Mouse (Mus musculus) right cerebral cortex, postnatal 36 days (tissue): ENCODE measurements around the gene Gnai3.

ENCODE experiments used
- DNase-seq, 2 experiments: peaks; one replicate each; pipeline ENCODE4 v3.0.0; 2022; ENCODE audit warnings: low spot score in 2 of 2, mixed read lengths in 1 of 2

The Gnai3 gene

DNA sequence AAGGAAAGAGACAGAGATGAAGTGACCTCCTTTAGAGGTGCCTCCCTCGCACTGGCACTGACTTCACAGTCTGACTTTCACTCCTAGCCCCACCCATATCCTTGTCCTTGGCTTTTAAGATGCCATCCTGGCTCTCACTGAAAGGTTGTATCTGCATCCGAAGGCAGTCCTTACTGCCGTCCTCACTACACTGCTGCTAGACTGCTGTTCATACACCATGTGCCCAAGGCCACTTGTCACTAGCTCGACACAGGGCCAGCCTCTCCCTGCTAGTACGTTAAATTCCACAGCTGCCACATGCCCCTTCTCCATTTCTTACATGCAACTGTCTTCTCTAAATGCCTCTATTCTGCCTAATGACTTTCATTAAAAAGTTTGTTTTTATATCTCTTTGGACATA, 34.6 kb downstream of the Gnai3 start:
- no peak for DNase-seq

GRCm38 (mm10) chr3:108105281-108105680, 40.7 kb downstream of the Gnai3 start:
- DNase-seq: no peak

GRCm38 (mm10) chr3:108102075-108102474, 43.9 kb downstream of the Gnai3 start:
- DNase-seq: no peak

GRCm38 (mm10) chr3:108101594-108101993, 44.4 kb downstream of the Gnai3 start:
- no peak for DNase-seq

DNA sequence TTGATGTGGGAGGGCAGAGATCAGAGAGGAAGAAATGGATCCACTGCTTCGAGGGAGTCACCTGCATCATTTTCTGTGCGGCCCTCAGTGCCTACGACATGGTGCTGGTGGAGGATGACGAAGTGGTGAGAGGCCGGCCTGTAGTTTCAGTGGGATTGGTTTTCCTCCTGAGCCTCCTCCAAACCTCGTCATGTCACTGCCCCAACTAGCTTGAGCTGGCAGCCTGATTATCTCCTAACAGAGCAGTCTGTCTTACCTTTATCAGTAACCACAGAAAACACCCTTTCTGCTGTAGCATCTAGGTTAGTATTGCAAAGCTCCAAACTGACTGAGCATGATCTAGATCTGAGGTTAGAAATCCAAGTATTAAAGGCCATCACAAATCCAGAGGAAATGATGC, 47.6 kb downstream of the Gnai3 start:
- DNase-seq: no peak

- no peak for DNase-seq
These were observed 48.3 kb downstream of the Gnai3 start for GRCm38 (mm10) chr3:108097656-108098055.

GRCm38 (mm10) chr3:108096726-108097125, 49.2 kb downstream of the Gnai3 start:
- no peak for DNase-seq

- DNase-seq: no peak
These were observed 49.7 kb downstream of the Gnai3 start for GRCm38 (mm10) chr3:108096226-108096625.

GRCm38 (mm10) chr3:108094976-108095760, 50.8 kb downstream of the Gnai3 start:
- DNase-seq: no peak

DNA sequence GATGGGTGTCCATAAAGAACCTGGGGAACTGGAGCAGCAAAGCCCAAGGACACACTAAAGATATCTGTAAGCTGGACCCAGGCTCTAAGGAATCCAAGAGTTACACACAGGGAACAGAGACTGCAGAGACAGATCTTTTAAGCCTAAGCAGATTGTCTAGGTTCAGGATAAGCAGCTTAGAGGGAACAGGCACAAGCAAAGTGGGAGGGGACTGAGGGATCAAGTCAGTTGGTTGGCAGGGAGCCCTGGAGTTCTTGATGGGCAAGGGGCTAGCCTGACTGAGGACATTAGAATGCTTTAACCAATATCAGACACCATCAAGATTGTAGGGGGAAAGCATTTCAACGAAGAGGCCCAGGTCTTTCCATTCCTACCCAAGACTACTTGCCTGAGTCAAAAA, 51.8 kb downstream of the Gnai3 start:
- DNase-seq: no peak

- DNase-seq: no peak
These were observed 52.6 kb downstream of the Gnai3 start for GRCm38 (mm10) chr3:108093306-108093705.

- DNase-seq: no peak
These were observed 53.3 kb downstream of the Gnai3 start, which contains the start of gene Gnat2 for GRCm38 (mm10) chr3:108092536-108093115. Gene Gnat2, plus strand, starts transcription at chr3:108092789.

- no peak for DNase-seq
These were observed 53.9 kb downstream of the Gnai3 start for GRCm38 (mm10) chr3:108092030-108092429.

GRCm38 (mm10) chr3:108090561-108090960, 55.4 kb downstream of the Gnai3 start:
- DNase-seq: no peak

DNA sequence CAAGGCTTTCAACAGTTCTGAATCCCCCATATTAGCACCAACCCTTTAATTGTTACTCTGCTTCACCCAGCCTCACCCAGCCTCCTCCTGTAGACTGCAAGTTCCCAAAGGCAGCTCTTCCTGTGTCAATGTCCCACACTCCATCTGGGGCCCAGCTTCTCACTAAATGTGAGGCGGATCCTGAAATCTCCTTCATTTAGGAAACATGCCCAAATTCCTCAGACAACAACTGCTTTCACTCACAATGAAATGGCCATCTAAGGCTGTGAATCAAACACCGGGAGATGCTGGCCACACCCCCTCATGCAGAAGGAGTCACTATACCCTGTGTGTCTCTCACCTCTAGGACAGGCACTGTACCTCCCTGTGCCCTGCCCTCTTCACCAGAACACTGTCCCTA, 56.0 kb downstream of the Gnai3 start:
- no peak for DNase-seq

DNA sequence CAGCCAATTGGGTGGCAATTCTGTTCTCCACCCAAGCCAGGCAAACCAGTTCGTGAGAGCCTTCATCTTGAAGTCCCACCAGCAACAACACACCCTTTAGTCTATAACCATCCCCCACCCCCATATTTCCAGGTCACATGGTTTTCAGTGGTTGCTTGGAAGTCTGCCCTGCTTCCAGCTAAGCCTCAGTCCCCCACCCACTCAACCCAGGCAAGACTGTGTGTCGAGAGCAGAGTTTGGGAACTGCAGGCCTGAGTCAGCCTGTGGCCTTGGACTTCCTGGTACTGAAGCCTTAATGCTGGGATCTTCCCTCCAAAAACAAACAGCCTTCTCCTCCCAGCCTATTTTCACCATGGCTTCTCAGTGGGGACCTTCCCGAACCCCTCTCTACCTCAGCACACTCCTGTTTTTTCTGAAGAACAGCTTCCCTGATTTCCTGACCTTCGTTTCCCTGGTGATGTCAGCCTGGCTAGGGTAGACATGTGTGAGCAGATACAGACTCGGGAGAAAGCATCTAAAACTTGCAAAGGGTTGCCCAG, 57.0 kb downstream of the Gnai3 start:
- DNase-seq: no peak

DNA sequence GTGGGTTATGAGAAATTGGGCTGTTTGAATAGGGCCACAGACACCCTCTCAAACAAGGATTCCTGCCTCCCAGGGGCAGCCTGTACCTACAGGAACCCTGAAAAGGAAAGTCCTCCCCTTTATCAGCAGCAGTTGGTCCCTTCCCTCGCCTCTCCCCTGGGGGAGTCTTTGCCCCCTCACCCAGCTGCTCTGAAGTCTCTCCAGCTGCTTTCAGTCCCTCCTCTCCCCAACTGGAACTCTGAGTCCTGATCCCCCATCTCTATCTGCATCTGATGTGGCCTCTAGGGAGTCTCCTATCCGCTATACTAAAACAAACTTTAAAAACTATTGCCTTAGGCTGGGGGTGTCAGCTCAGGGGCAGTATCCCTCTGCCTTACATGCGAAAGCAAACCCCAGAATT, 58.6 kb downstream of the Gnai3 start:
- DNase-seq: no peak

DNA sequence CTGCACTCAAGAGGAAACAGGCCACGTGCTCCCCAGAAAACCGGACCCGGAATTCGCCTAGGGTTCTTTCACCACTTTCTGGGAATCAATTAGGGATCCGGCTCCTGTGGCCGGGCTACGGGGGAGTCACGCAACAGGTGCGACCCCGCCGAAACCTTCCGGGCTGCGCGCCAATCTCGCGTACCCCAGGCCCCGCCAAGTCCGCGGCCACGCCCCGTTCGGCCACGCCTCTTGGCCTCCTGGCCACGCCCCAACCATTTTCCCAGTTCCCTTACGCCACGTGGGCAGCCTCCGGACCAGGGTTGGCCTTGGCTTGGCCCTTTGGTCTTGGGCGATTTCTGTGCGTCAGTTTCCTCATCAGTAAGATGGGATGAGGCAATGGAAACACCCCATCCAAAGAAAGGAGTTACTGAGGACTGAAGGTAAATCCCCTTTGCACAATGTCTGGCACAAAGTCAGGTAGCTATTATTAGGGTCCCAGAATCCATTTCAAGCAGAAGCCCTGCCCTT, 59.4 kb downstream of the Gnai3 start, which contains the start of gene Ampd2:
Gene Ampd2 (minus strand): TSS at position 182 of the 510 bp plus-strand sequence.
- DNase-seq: no peak

DNA sequence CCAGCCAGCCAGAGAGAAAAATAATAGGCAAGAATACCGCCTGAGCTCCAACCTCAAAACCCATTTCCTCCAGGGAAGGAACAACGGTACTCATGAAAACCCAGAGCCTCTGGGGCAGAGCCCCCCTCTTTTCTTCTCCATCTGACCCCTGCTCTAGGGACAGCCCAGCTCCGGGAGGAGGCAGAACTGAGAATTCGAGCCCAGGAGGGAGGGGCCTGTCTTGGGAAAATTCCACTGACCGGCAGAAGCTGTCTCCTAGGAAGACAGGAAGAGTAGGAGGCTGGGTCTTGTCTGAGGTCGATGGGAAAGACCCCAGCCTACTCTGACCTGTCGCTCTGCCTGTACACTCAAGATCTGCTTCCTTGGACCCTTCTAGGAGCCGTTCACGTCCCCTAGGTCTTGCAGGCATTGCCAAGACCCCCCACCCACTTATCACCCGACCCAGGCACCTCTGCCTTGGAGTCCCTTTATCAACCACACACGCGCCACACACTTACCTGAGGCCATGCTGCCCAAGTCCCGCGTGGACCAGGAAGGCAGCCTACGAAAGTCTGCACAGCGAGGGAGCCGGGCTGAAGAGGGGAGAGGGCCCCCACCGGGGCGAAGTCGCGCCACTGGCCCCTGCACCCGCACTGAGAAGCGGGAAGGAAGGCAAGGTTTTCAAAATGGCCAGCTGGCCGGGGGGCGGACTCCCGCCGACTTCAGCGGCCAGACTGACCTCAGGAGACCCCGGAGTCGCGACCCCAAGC, 60.1 kb downstream of the Gnai3 start:
- no peak for DNase-seq

- DNase-seq: peak; percentile 86 to 89
These were observed 60.6 kb downstream of the Gnai3 start for GRCm38 (mm10) chr3:108085281-108085720.

- DNase-seq: peak in 1 of 2 experiments; percentile 18
These were observed 61.1 kb downstream of the Gnai3 start for GRCm38 (mm10) chr3:108084767-108085270.

GRCm38 (mm10) chr3:108083904-108084407, 62.0 kb downstream of the Gnai3 start:
- no peak for DNase-seq
